Mouse (Mus musculus): ENCODE measurements around the gene Efnb3. TPM values are rescaled to one million over a fixed set of nuclear protein-coding genes. Genes with fewer than 3 reads are reported as not detected.

Efnb3 gene
- total and polyA plus RNA-seq, 3 experiments, result 0.23 to 0.72 TPM; not detected in 1

DNA sequence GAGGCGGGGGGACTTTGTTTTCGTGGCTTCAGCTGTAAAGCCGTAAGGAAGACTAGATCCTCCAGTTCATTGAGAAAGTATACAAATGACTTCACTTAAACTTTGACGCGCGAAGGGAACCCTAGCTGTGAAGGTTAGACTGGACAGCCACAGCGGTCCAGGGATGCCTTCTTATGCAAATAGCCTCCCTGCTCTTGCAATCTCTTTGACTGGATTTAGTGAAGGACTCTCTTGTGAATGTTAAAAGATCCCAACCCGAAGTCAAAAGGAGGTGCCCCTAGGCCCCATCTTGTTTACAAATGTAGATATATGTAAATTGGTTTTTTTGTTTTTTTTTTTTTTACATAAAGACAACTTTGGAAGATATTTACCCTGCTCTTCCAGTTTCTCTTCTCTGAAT, 21.8 kb upstream of the Efnb3 start:
- H3K36me3 ChIP-seq (ENCODE audit: control insufficient read depth in 1 of 2, insufficient read depth in 2 of 2, low read length in 2 of 2), result peaks cover 5 to 47% of the 10 kb centered on the region in 2 experiments; a peak in 2 of 4 replicates
- peak overlapping the region; percentile 82 to 91 for H3K4me3 ChIP-seq (ENCODE audit: control insufficient read depth in 1 of 2, insufficient read depth in 1 of 2, low read depth in 2 of 2, low read length in 2 of 2)
- no peaks in the 10 kb centered on the region for H3K9me3 ChIP-seq (replicated peaks; ENCODE audit: insufficient read depth, low read length)
- no peak for DNase-seq (ENCODE audit: low read depth, low spot score)
- no peaks in the 10 kb centered on the region for H3K27me3 ChIP-seq (ENCODE audit: control insufficient read depth in 1 of 2, insufficient read depth in 2 of 2, low read length in 2 of 2)
- H3K27ac ChIP-seq (ENCODE audit: control insufficient read depth, low read depth, low read length), result peak overlapping the region; percentile 94
- peak overlapping the region; percentile 94 for H3K9ac ChIP-seq (ENCODE audit: control insufficient read depth, low read depth, low read length, poor library complexity, severe bottlenecking)
- TF ChIP-seq CHD1 (IDR thresholded peaks at IDR 0.05; ENCODE audit: low read depth, low read length) (no peak), ZKSCAN1 (IDR thresholded peaks at IDR 0.05; ENCODE audit: low read depth, low read length) (no peak), ZC3H11A (IDR thresholded peaks at IDR 0.05; ENCODE audit: low read depth, low read length) (no peak), MAFK (IDR thresholded peaks at IDR 0.05; ENCODE audit: borderline replicate concordance, low read depth, low read length) (no peak), TBP (IDR thresholded peaks at IDR 0.05; ENCODE audit: low read depth, low read length) (no peak), GATA1 (IDR thresholded peaks at IDR 0.05; ENCODE audit: low read depth, low read length) (no peak), MAZ (IDR thresholded peaks at IDR 0.05; ENCODE audit: low read depth, low read length) (no peak), NELFE (IDR thresholded peaks at IDR 0.05; ENCODE audit: low read depth, low read length) (no peak)
- H3K79me2 ChIP-seq (ENCODE audit: control insufficient read depth, insufficient read depth, low read length, poor library complexity), result peaks cover 71% of the 10 kb centered on the region
- H3K4me1 ChIP-seq (ENCODE audit: control insufficient read depth in 1 of 2, insufficient read depth in 2 of 2, low read length in 2 of 2), result peaks cover 12 to 51% of the 10 kb centered on the region in 2 experiments

DNA sequence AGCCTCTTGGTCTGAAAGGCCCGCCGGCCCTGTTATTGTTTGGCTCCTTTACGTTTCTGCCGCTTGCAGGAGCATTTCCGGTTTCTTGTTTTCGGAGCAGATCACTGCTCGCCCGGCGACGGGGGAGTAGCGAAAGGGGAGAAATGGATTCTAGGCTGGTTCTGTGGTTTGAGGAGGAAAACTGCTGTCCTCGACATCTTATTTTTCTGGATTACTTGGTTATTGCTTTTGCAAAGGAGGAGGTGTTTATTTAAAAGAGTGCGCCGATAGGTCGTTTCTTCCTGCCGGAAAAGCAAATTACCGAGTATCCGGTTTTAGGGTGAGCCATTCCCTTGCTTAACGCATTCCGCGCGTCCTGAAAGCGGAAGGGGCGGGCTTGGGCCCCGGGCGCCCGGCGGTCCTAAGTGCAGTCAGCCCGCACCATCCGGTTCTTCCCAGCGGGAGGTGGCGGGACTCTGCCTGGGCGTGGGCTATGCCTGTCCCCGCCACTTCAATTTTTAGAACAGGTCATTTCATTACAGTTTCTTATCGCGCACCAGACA, 21.2 kb upstream of the Efnb3 start:
- Histone ChIP-seq H3K36me3 (ENCODE audit: control insufficient read depth in 1 of 2, insufficient read depth in 2 of 2, low read length in 2 of 2) (peaks cover 0 to 41% of the 10 kb centered on the region in 2 experiments; a peak in 2 of 4 replicates), H3K9ac (ENCODE audit: control insufficient read depth, low read depth, low read length, poor library complexity, severe bottlenecking) (peak overlapping the region; percentile 94), H3K27ac (ENCODE audit: control insufficient read depth, low read depth, low read length) (peak overlapping the region; percentile 94), H3K9me3 (replicated peaks; ENCODE audit: insufficient read depth, low read length) (no peaks in the 10 kb centered on the region), H3K79me2 (ENCODE audit: control insufficient read depth, insufficient read depth, low read length, poor library complexity) (peaks cover 72% of the 10 kb centered on the region), H3K27me3 (ENCODE audit: control insufficient read depth in 1 of 2, insufficient read depth in 2 of 2, low read length in 2 of 2) (no peaks in the 10 kb centered on the region), H3K4me3 (ENCODE audit: control insufficient read depth in 1 of 2, insufficient read depth in 1 of 2, low read depth in 2 of 2, low read length in 2 of 2) (peak overlapping the region; percentile 82 to 91), H3K4me1 (ENCODE audit: control insufficient read depth in 1 of 2, insufficient read depth in 2 of 2, low read length in 2 of 2) (peaks cover 9 to 46% of the 10 kb centered on the region in 2 experiments)
- DNase-seq (ENCODE audit: low read depth, low spot score), result peak; percentile 99
- peak; percentile 43; the same call in 1 of the 2 replicates for TF ChIP-seq GATA1 (IDR thresholded peaks at IDR 0.05; ENCODE audit: low read depth, low read length)
- peak; percentile 94 for TF ChIP-seq SIN3A (IDR thresholded peaks at IDR 0.05; ENCODE audit: low read length)
- peak; percentile 79; the same call in 1 of the 2 replicates for TF ChIP-seq E2F4 (IDR thresholded peaks at IDR 0.05; ENCODE audit: borderline replicate concordance, low read depth, low read length)
- TF ChIP-seq CHD2 (IDR thresholded peaks at IDR 0.05; ENCODE audit: low read length), result no peak
- TF ChIP-seq MEF2A (IDR thresholded peaks at IDR 0.05; ENCODE audit: extremely low read depth, insufficient replicate concordance, low read depth, low read length, poor library complexity, severe bottlenecking), result no peak
- no peak for TF ChIP-seq ZKSCAN1 (IDR thresholded peaks at IDR 0.05; ENCODE audit: low read depth, low read length)
- TF ChIP-seq HCFC1 (IDR thresholded peaks at IDR 0.05; ENCODE audit: low read depth, low read length), result peak; percentile 90
- TF ChIP-seq USF1 (IDR thresholded peaks at IDR 0.05; ENCODE audit: low read depth, low read length), result no peak
- TF ChIP-seq CTCF (IDR thresholded peaks at IDR 0.05 in 2 of 3, conservative IDR thresholded peaks at IDR 0.05 in 1 of 3; ENCODE audit: control insufficient read depth in 1 of 3, insufficient read depth in 1 of 3, low read depth in 2 of 3, low read length in 3 of 3, poor library complexity in 1 of 3, severe bottlenecking in 1 of 3), result no peak
- TF ChIP-seq MAZ (IDR thresholded peaks at IDR 0.05; ENCODE audit: low read depth, low read length), result no peak
- no peak; the same call in 1 of the 2 replicates for TF ChIP-seq POLR2AphosphoS5 (IDR thresholded peaks at IDR 0.05; ENCODE audit: borderline replicate concordance, low read depth, low read length)
- TF ChIP-seq TBP (IDR thresholded peaks at IDR 0.05; ENCODE audit: low read depth, low read length), result peak; percentile 82
- peak; percentile 52; the same call in 1 of the 2 replicates for TF ChIP-seq TCF12 (IDR thresholded peaks at IDR 0.05; ENCODE audit: low read depth, low read length)
- no peak; a peak in 1 of 4 replicates for TF ChIP-seq EP300 (IDR thresholded peaks at IDR 0.05; ENCODE audit: low read depth in 1 of 2, low read length in 2 of 2)
- TF ChIP-seq GABPA (IDR thresholded peaks at IDR 0.05; ENCODE audit: low read depth, low read length), result no peak
- TF ChIP-seq UBTF (IDR thresholded peaks at IDR 0.05; ENCODE audit: borderline replicate concordance, insufficient read depth, low read depth, low read length), result no peak; the same call in 1 of the 2 replicates
- no peak for TF ChIP-seq SMC3 (IDR thresholded peaks at IDR 0.05; ENCODE audit: low read depth, low read length)
- peak; percentile 39; the same call in 1 of the 2 replicates for TF ChIP-seq MAX (IDR thresholded peaks at IDR 0.05; ENCODE audit: low read length)
- TF ChIP-seq RAD21 (IDR thresholded peaks at IDR 0.05; ENCODE audit: low read depth, low read length), result no peak
- TF ChIP-seq ETS1 (IDR thresholded peaks at IDR 0.05; ENCODE audit: low read depth, low read length), result peak; percentile 24; the same call in 1 of the 2 replicates
- peak; percentile 42; the same call in 1 of the 2 replicates for TF ChIP-seq NELFE (IDR thresholded peaks at IDR 0.05; ENCODE audit: low read depth, low read length)
- no peak; the same call in 1 of the 2 replicates for TF ChIP-seq POLR2AphosphoS2 (IDR thresholded peaks at IDR 0.05; ENCODE audit: low read length)
- TF ChIP-seq ZMIZ1 (IDR thresholded peaks at IDR 0.05; ENCODE audit: low read depth, low read length), result peak; percentile 58; the same call in 1 of the 2 replicates
- peak; percentile 99 for TF ChIP-seq CHD1 (IDR thresholded peaks at IDR 0.05; ENCODE audit: low read depth, low read length)
- no peak for TF ChIP-seq BHLHE40 (IDR thresholded peaks at IDR 0.05; ENCODE audit: borderline replicate concordance, low read depth, low read length)
- TF ChIP-seq JUND (IDR thresholded peaks at IDR 0.05; ENCODE audit: low read depth, low read length), result 0 out of 2 replicates have a peak, but pooled peaks have one; percentile 10
- no peak for TF ChIP-seq MAFK (IDR thresholded peaks at IDR 0.05; ENCODE audit: borderline replicate concordance, low read depth, low read length)
- no peak for TF ChIP-seq ZC3H11A (IDR thresholded peaks at IDR 0.05; ENCODE audit: low read depth, low read length)

Measured in MEL (cell line).